7 mouse cellular contexts compared by ENCODE assay signal in genomic region chr7:34910096-34911066, GRCm38 (mm10). TPM values are rescaled to one million over a fixed set of nuclear protein-coding genes. Genes with fewer than 3 reads are reported as not detected.
DNase-seq lines count a peak whose midpoint lies in the region; ATAC-seq and TF ChIP-seq lines count a peak whose summit lies in the region.

No protein-coding gene starts in this region.

- peak; percentile 38 for DNase-seq in midbrain, embryonic 10.5 days (ENCODE audit: low spot score)
- DNase-seq in forebrain, postnatal 0 days, result no peak
- DNase-seq in limb, embryonic 14.5 days (ENCODE audit: low spot score), result peak; percentile 15
- DNase-seq in thymus, postnatal 0 days (ENCODE audit: low spot score), result peak; percentile 69
- DNase-seq in cerebellum, adult 11 months, result no peak
- no peak for DNase-seq in gastrocnemius, postnatal 36 days

- no peaks in the 10 kb centered on the region for H3K9me3 ChIP-seq in midbrain, embryonic 10.5 days (replicated peaks)
- H3K9me3 ChIP-seq in midbrain, embryonic 16.5 days (replicated peaks; ENCODE audit: control insufficient read depth, low read length, poor library complexity, severe bottlenecking), result no peaks in the 10 kb centered on the region; the same call in 1 of the 2 replicates
- no peaks in the 10 kb centered on the region for H3K9me3 ChIP-seq in forebrain, postnatal 0 days (ENCODE audit: low read length)
- H3K9me3 ChIP-seq in limb, embryonic 14.5 days (ENCODE audit: control insufficient read depth, low read length), result no peaks in the 10 kb centered on the region

- no peak for TF ChIP-seq CTCF in forebrain, postnatal 0 days (IDR thresholded peaks at IDR 0.05; ENCODE audit: low read depth)

- 40% methylated on average over 24 of the region's 24 CpGs for WGBS in midbrain, embryonic 10.5 days
- WGBS in midbrain, embryonic 16.5 days, result 32% methylated on average over 24 of the region's 24 CpGs
- WGBS in forebrain, postnatal 0 days, result 38% methylated on average over 24 of the region's 24 CpGs
- 30% methylated on average over 24 of the region's 24 CpGs for WGBS in limb, embryonic 14.5 days

- H3K4me2 ChIP-seq in midbrain, embryonic 16.5 days (ENCODE audit: low read length), result no peak overlapping the region
- H3K4me2 ChIP-seq in forebrain, postnatal 0 days (ENCODE audit: low read depth), result no peak overlapping the region
- no peak overlapping the region for H3K4me2 ChIP-seq in limb, embryonic 14.5 days (replicated peaks; ENCODE audit: low read depth, low read length, severe bottlenecking)

- intact Hi-C loops in gastrocnemius, postnatal 36 days (cut with DNase I), result loop anchor here (10.0 kb wide), 3 partner anchors 236 to 506 kb away; no protein-coding TSS in a partner anchor

- TF ChIP-seq POLR2A in limb, embryonic 14.5 days (IDR thresholded peaks at IDR 0.05; ENCODE audit: borderline replicate concordance, extremely low read depth, insufficient read depth, insufficient read length), result no peak

- H3K9ac ChIP-seq in midbrain, embryonic 16.5 days (ENCODE audit: low read depth, low read length), result no peak overlapping the region
- no peak overlapping the region for H3K9ac ChIP-seq in forebrain, postnatal 0 days
- H3K9ac ChIP-seq in limb, embryonic 14.5 days (ENCODE audit: low read depth, low read length, severe bottlenecking), result no peak overlapping the region

- H3K36me3 ChIP-seq in midbrain, embryonic 10.5 days, result no peaks in the 10 kb centered on the region
- H3K36me3 ChIP-seq in midbrain, embryonic 16.5 days (ENCODE audit: control insufficient read depth, insufficient read depth, low read length), result no peaks in the 10 kb centered on the region
- no peaks in the 10 kb centered on the region for H3K36me3 ChIP-seq in forebrain, postnatal 0 days (ENCODE audit: insufficient read depth)
- no peaks in the 10 kb centered on the region for H3K36me3 ChIP-seq in limb, embryonic 14.5 days (ENCODE audit: control insufficient read depth, insufficient read depth, low read length)

- H3K4me3 ChIP-seq in midbrain, embryonic 10.5 days, result peak overlapping the region; percentile 24; the same call in 1 of the 2 replicates
- H3K4me3 ChIP-seq in midbrain, embryonic 16.5 days (ENCODE audit: low read depth, low read length), result no peak overlapping the region
- H3K4me3 ChIP-seq in forebrain, postnatal 0 days (ENCODE audit: low read depth, low read length), result no peak overlapping the region
- no peak overlapping the region for H3K4me3 ChIP-seq in limb, embryonic 14.5 days (replicated peaks; ENCODE audit: low read length)

- peaks cover 10% of the 10 kb centered on the region for H3K27me3 ChIP-seq in midbrain, embryonic 10.5 days (ENCODE audit: low read depth, poor library complexity, severe bottlenecking)
- no peaks in the 10 kb centered on the region for H3K27me3 ChIP-seq in midbrain, embryonic 16.5 days (ENCODE audit: control insufficient read depth, insufficient read depth, low read depth, low read length)
- no peaks in the 10 kb centered on the region for H3K27me3 ChIP-seq in forebrain, postnatal 0 days (ENCODE audit: insufficient read depth, low read length)
- no peaks in the 10 kb centered on the region for H3K27me3 ChIP-seq in limb, embryonic 14.5 days (ENCODE audit: control insufficient read depth, insufficient read depth, low read length)

- no peak overlapping the region for H3K27ac ChIP-seq in midbrain, embryonic 10.5 days (replicated peaks)
- no peak overlapping the region for H3K27ac ChIP-seq in midbrain, embryonic 16.5 days (ENCODE audit: low read length)
- no peak overlapping the region for H3K27ac ChIP-seq in forebrain, postnatal 0 days (ENCODE audit: low read depth, low read length)
- no peak overlapping the region for H3K27ac ChIP-seq in limb, embryonic 14.5 days (replicated peaks; ENCODE audit: low read depth, low read length)

- peaks cover 32% of the 10 kb centered on the region for H3K4me1 ChIP-seq in midbrain, embryonic 10.5 days
- peaks cover 7% of the 10 kb centered on the region for H3K4me1 ChIP-seq in midbrain, embryonic 16.5 days (ENCODE audit: control insufficient read depth, insufficient read depth, low read length)
- 0 out of 2 replicates have a peak, but pooled peaks cover 4% of the 10 kb centered on the region for H3K4me1 ChIP-seq in forebrain, postnatal 0 days (ENCODE audit: insufficient read depth)
- H3K4me1 ChIP-seq in limb, embryonic 14.5 days (ENCODE audit: control insufficient read depth, insufficient read depth, low read length), result peaks cover 5% of the 10 kb centered on the region

- no peak for ATAC-seq in midbrain, embryonic 16.5 days
- 0 out of 2 replicates have a peak, but pooled peaks have one; percentile 23 for ATAC-seq in forebrain, postnatal 0 days
- no peak for ATAC-seq in limb, embryonic 14.5 days (ENCODE audit: low FRiP score, low read depth)

RNA-seq across cellular contexts. Expression of gene Pepd, which starts 1.8 kb away (rescaled TPM):
- 73.7 and 73.9 TPM in 2 replicates for polyA plus RNA-seq in midbrain, embryonic 10.5 days (2016; fragmentation: Nextera tagmentation; extraction: Ambion mirVana)
- polyA plus RNA-seq in midbrain, embryonic 16.5 days (2015; fragmentation: Nextera tagmentation; extraction: Ambion mirVana), result 62.7 and 68.6 TPM in 2 replicates
- 41.2 and 52.3 TPM in 2 replicates for total RNA-seq in forebrain, postnatal 0 days (2014; rRNA removed)
- polyA plus RNA-seq in forebrain, postnatal 0 days (2015; fragmentation: Nextera tagmentation; extraction: Ambion mirVana), result 56.7 and 60.4 TPM in 2 replicates
- 51.4 and 56.9 TPM in 2 replicates for polyA plus RNA-seq in limb, embryonic 14.5 days (2012; rRNA removed)
- polyA plus RNA-seq in limb, embryonic 14.5 days (2014; fragmentation: Nextera tagmentation; extraction: Ambion mirVana), result 72.4 and 78.4 TPM in 2 replicates
- 79.5 and 82.5 TPM in 2 replicates for polyA plus RNA-seq in thymus, postnatal 0 days (2015; fragmentation: Nextera tagmentation; extraction: Ambion mirVana)
- total RNA-seq in gastrocnemius, postnatal 36 days (2021), result 10 to 100 TPM; 25.6 to 27.0 TPM

Comparison
In these comparisons a context has a peak if more than half of its experiments do, and no peak if none do; other contexts are left out.
1. DNase-seq: peak in midbrain, embryonic 10.5 days (single experiment), limb, embryonic 14.5 days (single experiment) and thymus, postnatal 0 days (single experiment); none in forebrain, postnatal 0 days (single experiment), cerebellum, adult 11 months (single experiment) and gastrocnemius, postnatal 36 days (0 of 2).